Mouse (Mus musculus) embryonic facial prominence, embryonic 11.5 days (tissue): Measurements from ENCODE around the gene Slco6d1. TPM values are rescaled to one million over a fixed set of nuclear protein-coding genes. Genes with fewer than 3 reads are reported as not detected.
"Not testable (repeated sequence)": the region's sequence is repeated elsewhere in the genome, so short reads cannot be mapped to it uniquely, and the experiment has no call there.

Experiments used
- ATAC-seq: fragments of 200-750 bp; cut with Nextera tagmentation; replicated peaks from 2 replicates; pipeline ENCODE4 v1.8.0; 2017; ENCODE audit warnings: low read depth; ENCODE audit not compliant: insufficient number of reproducible peaks, low FRiP score, low TSS enrichment
- DNase-seq: peaks from one replicate; pipeline ENCODE4 v3.0.0-alpha.2; 2015; ENCODE audit warnings: low spot score
- H3K27ac ChIP-seq: fragments of 300-500 bp; sonication (generic); replicated peaks from 2 replicates; pipeline ENCODE4 v1.5.1; 2014; ENCODE audit warnings: mild to moderate bottlenecking, low read depth, low read length, control low read depth
- H3K27me3 ChIP-seq: fragments of 300-500 bp; sonication (generic); 2 replicates; pipeline ENCODE4 v1.6.1; 2014; ENCODE audit warnings: mild to moderate bottlenecking, low read length, moderate library complexity, mixed read lengths; ENCODE audit not compliant: control insufficient read depth, insufficient read depth
- H3K36me3 ChIP-seq: fragments of 300-500 bp; sonication (generic); replicated peaks from 2 replicates; pipeline ENCODE4 v1.6.1; 2014; ENCODE audit warnings: low read depth, mild to moderate bottlenecking, low read length, moderate library complexity, mixed read lengths; ENCODE audit not compliant: control insufficient read depth, insufficient read depth
- H3K4me1 ChIP-seq: fragments of 300-500 bp; sonication (generic); 2 replicates; pipeline ENCODE4 v1.6.1; 2014; ENCODE audit warnings: low read length, mixed read lengths; ENCODE audit not compliant: control insufficient read depth, insufficient read depth
- H3K4me2 ChIP-seq: fragments of 300-500 bp; sonication (generic); 2 replicates; pipeline ENCODE4 v1.6.1; 2014; ENCODE audit warnings: low read depth, mild to moderate bottlenecking, control low read depth, low read length, moderate library complexity
- H3K4me3 ChIP-seq: fragments of 300-500 bp; sonication (generic); 2 replicates; pipeline ENCODE4 v1.5.1; 2014; ENCODE audit warnings: low read depth, low read length, control low read depth
- H3K9ac ChIP-seq: fragments of 300-500 bp; sonication (generic); replicated peaks from 2 replicates; pipeline ENCODE4 v1.6.1; 2014; ENCODE audit warnings: mild to moderate bottlenecking, control low read depth, low read length
- H3K9me3 ChIP-seq: fragments of 300-500 bp; sonication (generic); replicated peaks from 2 replicates; pipeline ENCODE4 v1.6.1; 2016; ENCODE audit warnings: mild to moderate bottlenecking, low read length, inconsistent platforms, mixed read lengths; ENCODE audit not compliant: control insufficient read depth
- WGBS: fragments of 180-500 bp; shearing (Covaris S2); extraction: QIAGEN DNeasy Blood & Tissue Kit; methylation state at CpG from one replicate; pipeline ENCODE4 v1.1.7; 2014; 5-methylcytosine and 5-hydroxymethylcytosine counted together
- microRNA-seq: library from miRNA; unstranded; fragments of <30 nt; microRNA quantifications from one replicate; pipeline ENCODE4, GENCODE M21; 2016; ENCODE audit warnings: borderline number of aligned reads
- polyA plus RNA-seq: library from polyadenylated mRNA; unstranded; fragments of >200 nt; fragmentation: Nextera tagmentation; extraction: Ambion mirVana; gene quantifications from 2 replicates; pipeline ENCODE4 v1.2.1, GENCODE M21; 2014

Gene Slco6d1
- polyA plus RNA-seq, 1 experiment from 2014 or later: not detected

- H3K9me3 ChIP-seq: no peaks in the 10 kb centered on the region
- H3K27me3 ChIP-seq: no peaks in the 10 kb centered on the region
- ATAC-seq: no peak
- H3K4me1 ChIP-seq: no peaks in the 10 kb centered on the region
- no peak for DNase-seq
- no peak overlapping the region for H3K4me2 ChIP-seq
- no peak overlapping the region for H3K27ac ChIP-seq
- H3K4me3 ChIP-seq: no peak overlapping the region
- no peak overlapping the region for H3K9ac ChIP-seq
- no peaks in the 10 kb centered on the region for H3K36me3 ChIP-seq
Measured at GRCm38 (mm10) chr1:98523537-98523936, 102.6 kb downstream of the Slco6d1 start.

GRCm38 (mm10) chr1:98528368-98528767, 107.4 kb downstream of the Slco6d1 start:
- not testable (repeated sequence) for H3K4me3 ChIP-seq, H3K27ac ChIP-seq, H3K4me2 ChIP-seq, H3K9me3 ChIP-seq, H3K9ac ChIP-seq, ATAC-seq, H3K4me1 ChIP-seq, DNase-seq, H3K27me3 ChIP-seq, H3K36me3 ChIP-seq
- 91% methylated on average over 1 of the region's 2 CpGs for WGBS

- Histone ChIP-seq H3K36me3 (no peaks in the 10 kb centered on the region), H3K4me2 (no peak overlapping the region), H3K9ac (no peak overlapping the region), H3K27me3 (no peaks in the 10 kb centered on the region), H3K4me3 (no peak overlapping the region), H3K9me3 (no peaks in the 10 kb centered on the region), H3K27ac (no peak overlapping the region), H3K4me1 (no peaks in the 10 kb centered on the region)
- DNase-seq: no peak
- 73% methylated on average over 2 of the region's 2 CpGs for WGBS
- no peak for ATAC-seq
Measured at GRCm38 (mm10) chr1:98545372-98545771, 124.4 kb downstream of the Slco6d1 start.

- no peak overlapping the region for H3K9ac ChIP-seq
- no peak for DNase-seq
- 80% methylated on average over 2 of the region's 2 CpGs for WGBS
- no peaks in the 10 kb centered on the region for H3K36me3 ChIP-seq
- no peak overlapping the region for H3K27ac ChIP-seq
- H3K4me3 ChIP-seq: no peak overlapping the region
- no peaks in the 10 kb centered on the region for H3K9me3 ChIP-seq
- H3K4me2 ChIP-seq: no peak overlapping the region
- no peak for ATAC-seq
- no peaks in the 10 kb centered on the region for H3K4me1 ChIP-seq
- no peaks in the 10 kb centered on the region for H3K27me3 ChIP-seq
Measured at GRCm38 (mm10) chr1:98554388-98554787, 133.5 kb downstream of the Slco6d1 start.

- Histone ChIP-seq H3K4me1 (no peaks in the 10 kb centered on the region), H3K9ac (no peak overlapping the region), H3K27ac (no peak overlapping the region), H3K4me2 (no peak overlapping the region), H3K27me3 (no peaks in the 10 kb centered on the region), H3K9me3 (no peaks in the 10 kb centered on the region), H3K4me3 (no peak overlapping the region), H3K36me3 (no peaks in the 10 kb centered on the region)
- ATAC-seq (no peak), DNase-seq (no peak)
Measured at GRCm38 (mm10) chr1:98565701-98566100, 144.8 kb downstream of the Slco6d1 start.

Small RNA genes lying within 50 kb of the gene (microRNA-seq; reads per million reads assigned to microRNA genes)
- not detected for gene Gm26134
